Mouse (Mus musculus) G1E (cell line): ENCODE data around the gene Adcy9. TPM values are rescaled to one million over a fixed set of nuclear protein-coding genes. Genes with fewer than 3 reads are reported as not detected.
"Not testable (repeated sequence)": the region's sequence is repeated elsewhere in the genome, so short reads cannot be mapped to it uniquely, and the experiment has no call there.

Experiments used
- ATAC-seq: 2 replicates; pipeline ENCODE4 v1.8.0; 2016; ENCODE audit warnings: mild to moderate bottlenecking; ENCODE audit not compliant: insufficient number of reproducible peaks, poor library complexity, low FRiP score, severe bottlenecking; ENCODE audit errors: extremely low read depth
- DNase-seq: peaks from one replicate; pipeline ENCODE4 v3.0.0; 2012; ENCODE audit warnings: low spot score
- H3K27me3 ChIP-seq: 2 replicates; pipeline ENCODE4 v1.6.1; 2012; ENCODE audit warnings: mild to moderate bottlenecking, low read length, inconsistent platforms; ENCODE audit not compliant: insufficient read depth
- H3K36me3 ChIP-seq: replicated peaks from 2 replicates; pipeline ENCODE3; 2012; ENCODE audit warnings: mild to moderate bottlenecking, inconsistent platforms
- H3K4me1 ChIP-seq: 2 replicates; pipeline ENCODE4 v1.6.1; 2012; ENCODE audit warnings: low read depth, low read length, inconsistent platforms, mixed read lengths; ENCODE audit not compliant: insufficient read depth
- H3K4me3 ChIP-seq: 2 replicates; pipeline ENCODE4 v1.5.1; 2012; ENCODE audit warnings: low read depth, mild to moderate bottlenecking, inconsistent platforms, low read length, moderate library complexity, mixed read lengths
- H3K9me3 ChIP-seq: replicated peaks from 2 replicates; pipeline ENCODE4 v1.6.1; 2012; ENCODE audit warnings: inconsistent platforms
- CTCF ChIP-seq: IDR thresholded peaks from 2 replicates; pipeline ENCODE4 v1.5.1; 2012; ENCODE audit warnings: low read depth, low read length, inconsistent platforms, mixed read lengths
- GATA1 ChIP-seq: IDR thresholded peaks from 2 replicates; pipeline ENCODE4 v1.6.1; 2012; ENCODE audit warnings: borderline replicate concordance, low read length, inconsistent platforms, mixed read lengths
- GATA2 ChIP-seq: IDR thresholded peaks from 2 replicates; pipeline ENCODE4 v1.6.1; 2012; ENCODE audit warnings: low read depth, low read length, inconsistent platforms, borderline replicate concordance
- POLR2AphosphoS5 ChIP-seq: IDR thresholded peaks from 2 replicates; pipeline ENCODE4 v1.6.1; 2012; ENCODE audit warnings: low read depth, low read length, inconsistent platforms; ENCODE audit not compliant: insufficient replicate concordance
- TAL1 ChIP-seq: conservative IDR thresholded peaks from 2 replicates; pipeline ENCODE4 v1.6.1; 2012; ENCODE audit warnings: low read depth, low read length, inconsistent platforms, mixed read lengths
- polyA plus RNA-seq: library from polyadenylated mRNA; stranded (reverse); fragments of >175 nt; gene quantifications from 2 replicates; pipeline ENCODE4 v1.2.3, GENCODE M21; 2012
- total RNA-seq, 2 experiments: library from RNA; stranded (forward) in 1 of 2; stranded (reverse) in 1 of 2; fragments of 200-1000 nt in 1 of 2; fragments of >200 nt in 1 of 2; fragmentation: Nextera tagmentation in 1 of 2; gene quantifications; 2 replicates each; pipeline ENCODE4 v1.2.3; 2014 to 2017

Adcy9 gene
- total and polyA plus RNA-seq, 3 experiments = 0.47 to 2.1 (median 0.83) TPM

DNA sequence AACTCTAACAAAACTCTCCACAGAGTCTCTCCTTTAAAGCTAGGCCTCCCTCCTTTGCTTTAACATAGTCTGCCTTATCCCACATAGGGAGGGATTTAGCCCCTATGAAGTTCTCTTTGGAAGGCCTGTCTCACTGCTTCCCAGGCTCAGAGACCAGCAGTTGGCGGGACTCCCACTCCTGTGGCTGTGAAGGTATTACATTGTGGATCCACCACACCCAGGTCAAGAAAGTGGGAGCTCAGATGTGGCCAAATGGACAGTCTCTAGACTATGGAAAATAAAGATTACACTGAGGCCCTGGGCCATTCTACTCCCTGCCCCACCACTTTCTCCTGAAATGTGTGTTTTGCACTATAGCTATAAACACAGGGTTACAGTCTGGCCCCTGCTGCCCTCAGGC, 53.0 kb downstream of the Adcy9 start:
- H3K27me3 ChIP-seq = peaks cover 4% of the 10 kb centered on the region; the same call in 1 of the 2 replicates

GRCm38 (mm10) chr16:4366671-4367070, 53.6 kb downstream of the Adcy9 start:
- TF ChIP-seq GATA2 (no peak), POLR2AphosphoS5 (no peak), TAL1 (no peak), CTCF (no peak), GATA1 (no peak)
- DNase-seq (no peak), ATAC-seq (no peak)
- H3K4me3 ChIP-seq = no peak overlapping the region
- H3K27me3 ChIP-seq = peaks cover 4% of the 10 kb centered on the region; the same call in 1 of the 2 replicates
- no peaks in the 10 kb centered on the region for H3K36me3 ChIP-seq
- no peaks in the 10 kb centered on the region for H3K4me1 ChIP-seq
- H3K9me3 ChIP-seq = no peaks in the 10 kb centered on the region

More for the DNA sequence above, 53.0 kb downstream of the Adcy9 start:
- TF ChIP-seq GATA1 (no peak), POLR2AphosphoS5 (no peak), CTCF (no peak), GATA2 (no peak), TAL1 (no peak)
- Histone ChIP-seq H3K4me1 (no peaks in the 10 kb centered on the region), H3K36me3 (no peaks in the 10 kb centered on the region), H3K9me3 (no peaks in the 10 kb centered on the region), H3K4me3 (no peak overlapping the region)
- DNase-seq (no peak), ATAC-seq (no peak)

- Histone ChIP-seq H3K4me3 (no peak overlapping the region), H3K4me1 (no peaks in the 10 kb centered on the region), H3K9me3 (no peaks in the 10 kb centered on the region), H3K36me3 (no peaks in the 10 kb centered on the region), H3K27me3 (no peaks in the 10 kb centered on the region)
- DNase-seq (no peak), ATAC-seq (no peak)
- TF ChIP-seq GATA1 = no peak
- TF ChIP-seq TAL1 = no peak
- no peak for TF ChIP-seq GATA2
- no peak for TF ChIP-seq POLR2AphosphoS5
- TF ChIP-seq CTCF = no peak
Measured at GRCm38 (mm10) chr16:4363341-4364116, 56.8 kb downstream of the Adcy9 start.

GRCm38 (mm10) chr16:4355260-4356043, 64.8 kb downstream of the Adcy9 start:
- H3K4me1 ChIP-seq = no peaks in the 10 kb centered on the region
- no peak overlapping the region for H3K4me3 ChIP-seq
- no peaks in the 10 kb centered on the region for H3K36me3 ChIP-seq
- no peak for DNase-seq
- no peaks in the 10 kb centered on the region for H3K9me3 ChIP-seq
- ATAC-seq = no peak
- H3K27me3 ChIP-seq = no peaks in the 10 kb centered on the region
- TF ChIP-seq GATA1 (no peak), CTCF (no peak), GATA2 (no peak), TAL1 (no peak), POLR2AphosphoS5 (no peak)

DNA sequence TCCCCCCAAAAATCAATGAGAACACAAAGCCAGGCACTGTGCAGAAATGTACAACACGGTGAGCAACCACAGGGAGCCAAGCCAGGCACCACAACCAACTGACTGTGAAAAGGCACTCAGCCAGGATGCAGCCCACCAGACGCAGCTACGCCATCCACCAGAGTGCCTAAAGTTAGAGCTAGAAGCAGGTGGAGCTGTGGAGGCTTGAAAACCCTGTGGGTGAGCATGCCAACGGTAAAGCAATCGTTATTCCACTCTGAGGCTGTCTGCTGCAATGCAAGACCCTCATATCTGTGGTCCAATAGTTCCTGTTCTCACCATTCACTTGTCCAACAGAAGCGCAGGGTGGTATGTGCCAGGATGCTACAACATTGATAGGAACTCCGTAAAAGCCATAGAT, 77.7 kb downstream of the Adcy9 start:
- H3K4me3 ChIP-seq = no peak overlapping the region
- DNase-seq (no peak), ATAC-seq (no peak)
- no peaks in the 10 kb centered on the region for H3K36me3 ChIP-seq
- no peaks in the 10 kb centered on the region for H3K9me3 ChIP-seq
- no peak for TF ChIP-seq CTCF
- TF ChIP-seq GATA2 = no peak
- TF ChIP-seq GATA1 = no peak
- TF ChIP-seq TAL1 = no peak
- TF ChIP-seq POLR2AphosphoS5 = no peak
- H3K27me3 ChIP-seq = 0 out of 2 replicates have a peak, but pooled peaks cover 2% of the 10 kb centered on the region
- H3K4me1 ChIP-seq = no peaks in the 10 kb centered on the region

DNA sequence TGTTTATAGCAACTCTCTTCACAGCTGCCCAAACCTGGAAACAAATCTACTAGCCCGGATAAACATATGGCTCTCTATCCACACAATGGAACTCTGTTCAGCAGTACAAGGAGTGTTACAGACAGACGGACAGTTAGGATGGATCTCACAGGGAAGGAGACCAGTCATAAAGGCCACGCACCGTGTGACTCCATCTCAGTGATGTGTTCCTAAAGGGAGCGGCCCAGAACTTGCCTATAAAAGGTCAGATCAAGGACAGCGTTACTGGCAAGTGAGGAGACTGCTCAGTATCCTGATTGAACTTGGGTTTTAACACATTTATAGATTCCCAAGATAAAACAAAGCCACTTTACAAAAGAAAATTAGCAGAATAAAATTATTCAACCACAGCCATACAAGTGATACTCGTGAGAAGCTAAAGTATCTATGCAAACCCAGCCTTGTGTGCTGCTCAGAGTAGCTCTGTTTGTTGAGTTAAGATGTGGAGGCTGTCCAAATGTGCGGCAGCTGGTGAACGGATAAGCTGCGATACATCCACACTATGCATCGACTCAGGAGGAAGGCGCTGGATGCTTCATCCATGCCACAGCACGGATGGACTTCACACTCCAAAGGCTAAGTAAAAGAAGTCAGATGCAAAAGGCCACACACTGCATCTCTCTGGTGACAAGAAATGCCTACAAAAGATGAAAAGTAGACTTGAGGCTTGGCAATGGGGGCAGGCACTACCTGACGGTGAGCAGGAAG, 78.8 kb downstream of the Adcy9 start:
- 0 out of 2 replicates have a peak, but pooled peaks cover 2% of the 10 kb centered on the region for H3K27me3 ChIP-seq
- H3K4me1 ChIP-seq = no peaks in the 10 kb centered on the region
- no peak for ATAC-seq
- H3K36me3 ChIP-seq = no peaks in the 10 kb centered on the region
- no peak overlapping the region for H3K4me3 ChIP-seq
- no peak for DNase-seq
- H3K9me3 ChIP-seq = no peaks in the 10 kb centered on the region
- TF ChIP-seq POLR2AphosphoS5 (no peak), GATA1 (no peak), TAL1 (no peak), CTCF (no peak), GATA2 (no peak)

GRCm38 (mm10) chr16:4339216-4339615, 81.1 kb downstream of the Adcy9 start:
- not testable (repeated sequence) for H3K4me3 ChIP-seq, ATAC-seq, DNase-seq, H3K27me3 ChIP-seq, H3K4me1 ChIP-seq, H3K9me3 ChIP-seq, H3K36me3 ChIP-seq
